Mouse (Mus musculus) layer of hippocampus, adult 8-10 months (tissue): ENCODE results near the gene Aco2. TPM values are rescaled to one million over a fixed set of nuclear protein-coding genes. Genes with fewer than 3 reads are reported as not detected.
A peak's percentile ranks its signal among the peaks of the same experiment; 100 is the strongest.

Experiments
- DNase-seq, 2 experiments: peaks; one replicate each; pipeline ENCODE4 v3.0.0; 2022; ENCODE audit warnings: low spot score in 2 of 2
- total RNA-seq, 4 experiments: library from RNA; stranded (reverse); gene quantifications; 2 replicates each; pipeline ENCODE4 v1.2.4; 2022

Gene Aco2
- total RNA-seq, 4 experiments from 2014 or later = 456 to 502 (median 473) TPM

GRCm38 (mm10) chr15:81917621-81918463 is 45.7 kb downstream of the Aco2 start:
- peak in 1 of 2 experiments; percentile 60 for DNase-seq

- DNase-seq = no peak
These were observed 47.0 kb downstream of the Aco2 start for GRCm38 (mm10) chr15:81919062-81919461.

DNA sequence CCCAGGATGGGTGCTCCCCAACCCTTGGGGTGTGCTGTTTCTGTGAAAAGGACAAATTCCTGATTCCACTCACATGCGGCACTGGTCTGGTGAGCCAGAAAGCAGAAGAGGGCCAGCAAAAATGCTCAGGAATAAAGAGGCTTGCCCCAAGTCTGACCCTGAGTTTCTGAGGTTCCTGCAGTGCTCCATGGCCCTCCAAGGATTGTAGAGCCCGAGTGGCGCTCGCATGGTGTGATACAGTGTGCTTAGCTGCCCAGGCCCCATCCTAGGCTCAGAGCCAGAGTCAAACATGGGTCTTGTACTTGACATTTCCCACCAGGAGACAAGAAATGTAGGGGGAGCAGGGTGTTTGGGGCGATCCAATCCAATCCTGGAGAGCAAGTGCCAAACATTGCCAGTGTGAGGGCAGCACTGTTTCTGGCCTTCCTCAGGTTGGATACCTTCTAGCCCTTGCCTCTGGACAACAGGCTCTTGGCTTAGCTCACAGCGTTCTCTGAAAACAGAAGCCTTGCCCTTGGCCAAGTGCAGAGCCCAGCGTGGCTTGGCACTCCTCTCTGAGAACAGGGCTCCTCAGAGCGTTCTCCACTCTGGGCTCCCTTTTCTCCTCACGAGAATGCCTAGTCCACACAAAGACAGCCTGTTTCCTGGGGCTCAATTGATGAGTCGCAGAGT is 48.6 kb downstream of the Aco2 start:
- DNase-seq = peak in 1 of 2 experiments; percentile 55

DNA sequence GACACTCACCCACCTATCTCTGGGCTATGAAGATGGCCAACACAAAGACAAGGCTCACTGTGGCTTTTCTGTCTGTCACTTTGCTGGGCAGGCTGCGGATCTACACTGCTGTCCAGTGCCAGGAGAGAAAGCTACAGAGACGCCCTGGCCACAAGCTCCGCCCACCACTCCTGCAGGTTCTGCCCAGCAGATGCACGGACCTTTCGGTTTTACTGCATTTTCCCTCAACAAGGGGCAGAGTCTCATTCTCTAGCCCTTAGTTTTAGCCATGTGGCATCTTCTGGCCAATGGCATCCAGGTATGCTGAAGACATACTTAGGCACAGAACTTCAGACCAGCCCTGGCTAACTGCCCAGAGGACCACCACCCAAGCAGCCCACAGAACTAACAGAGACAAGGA is 49.1 kb downstream of the Aco2 start:
- DNase-seq = no peak

DNA sequence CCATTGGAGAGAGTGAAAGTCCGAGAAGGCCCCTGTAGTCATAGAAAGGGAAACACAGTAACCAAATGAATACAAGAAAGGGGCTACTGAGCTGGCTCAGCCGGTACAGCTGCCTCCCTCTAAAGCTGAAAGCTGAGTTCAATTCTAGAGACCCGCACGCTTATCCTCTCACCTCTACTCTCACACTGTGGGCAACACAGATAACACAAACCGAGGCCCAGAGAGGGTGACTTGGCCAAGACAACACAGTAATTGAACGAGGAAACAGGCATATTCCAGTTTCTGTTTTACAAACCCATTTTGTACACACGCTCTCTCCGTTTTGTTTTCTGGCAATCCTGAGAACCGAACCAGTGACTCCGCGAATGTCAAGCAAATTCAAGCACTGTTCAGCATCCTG is 52.8 kb downstream of the Aco2 start:
- no peak for DNase-seq

DNA sequence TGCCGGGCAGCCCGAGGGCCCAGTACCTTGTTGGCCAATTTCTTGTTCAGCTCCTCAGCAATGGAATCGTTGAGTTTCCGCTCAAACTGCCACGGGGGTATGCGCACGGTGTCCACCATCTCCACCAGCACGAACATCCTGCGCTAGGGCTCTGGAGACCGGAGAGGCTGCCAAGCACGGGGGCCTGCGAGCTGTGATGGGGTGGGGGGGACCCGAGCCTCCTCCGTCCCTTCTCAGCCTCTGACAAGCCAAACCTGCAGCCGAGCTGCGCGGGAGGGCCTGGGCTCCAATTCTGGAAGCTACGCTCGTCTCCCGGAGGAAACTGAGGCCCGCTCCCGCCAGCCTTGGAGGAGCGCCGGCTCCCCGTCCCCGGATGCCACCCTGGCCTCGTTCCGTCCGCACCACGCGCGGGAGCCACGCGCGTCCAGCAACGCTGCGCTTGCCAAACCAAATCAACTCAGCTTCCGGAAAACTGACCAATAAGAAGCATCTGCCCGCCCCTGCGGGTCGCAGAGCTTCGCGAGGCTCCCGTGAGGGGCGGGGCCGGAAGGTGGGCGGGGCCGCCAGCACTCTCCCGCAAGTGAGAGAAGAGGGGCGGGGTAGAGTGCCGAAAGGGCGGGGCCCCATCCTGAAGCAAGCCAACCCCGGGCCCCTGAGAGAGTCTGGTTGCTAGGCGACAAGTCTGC is 53.8 kb downstream of the Aco2 start, which contains the start of gene Polr3h:
Polr3h (minus strand) TSS at position 481 of the 686 bp plus-strand sequence.
- DNase-seq = peak; percentile 91 to 94

DNA sequence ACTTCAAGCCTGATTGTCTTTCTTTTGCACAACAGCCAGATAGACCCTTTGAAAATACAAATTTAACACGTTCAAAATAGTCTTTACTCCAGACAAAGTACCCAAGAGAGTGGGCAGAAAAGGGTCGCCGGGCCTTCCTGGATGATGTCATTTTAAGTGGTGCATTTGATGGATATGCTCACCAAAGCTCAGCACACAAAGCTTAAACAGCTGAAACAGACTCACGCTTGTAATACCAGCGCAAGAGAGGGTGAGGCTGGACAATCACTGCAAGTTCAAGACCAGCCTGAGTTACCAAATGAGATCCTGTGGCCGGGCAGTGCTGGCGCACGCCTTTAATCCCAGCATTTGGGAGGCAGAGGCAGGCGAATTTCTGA is 54.3 kb downstream of the Aco2 start:
- DNase-seq = no peak

DNA sequence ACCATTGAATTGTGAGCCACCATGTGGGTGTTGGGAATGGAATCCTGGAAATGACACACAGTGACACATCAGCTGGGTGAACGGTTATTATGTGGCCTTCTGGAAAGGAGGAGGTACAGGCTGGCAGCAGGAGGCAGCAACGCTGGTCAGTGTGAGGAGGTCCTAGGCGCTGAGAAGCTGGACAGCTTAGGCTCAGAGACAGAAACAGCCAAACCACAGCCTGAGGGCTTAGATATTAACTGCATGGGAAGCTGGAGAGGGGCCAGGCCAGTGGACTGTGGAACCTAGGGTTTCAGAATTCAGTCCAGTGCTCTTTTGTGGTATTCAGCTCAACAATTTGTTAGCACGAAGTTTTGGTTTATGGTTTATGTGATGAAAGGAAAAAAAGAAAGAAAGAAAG is 55.6 kb downstream of the Aco2 start:
- no peak for DNase-seq

GRCm38 (mm10) chr15:81928277-81928676 is 56.2 kb downstream of the Aco2 start:
- peak in 1 of 2 experiments; percentile 59 for DNase-seq

DNA sequence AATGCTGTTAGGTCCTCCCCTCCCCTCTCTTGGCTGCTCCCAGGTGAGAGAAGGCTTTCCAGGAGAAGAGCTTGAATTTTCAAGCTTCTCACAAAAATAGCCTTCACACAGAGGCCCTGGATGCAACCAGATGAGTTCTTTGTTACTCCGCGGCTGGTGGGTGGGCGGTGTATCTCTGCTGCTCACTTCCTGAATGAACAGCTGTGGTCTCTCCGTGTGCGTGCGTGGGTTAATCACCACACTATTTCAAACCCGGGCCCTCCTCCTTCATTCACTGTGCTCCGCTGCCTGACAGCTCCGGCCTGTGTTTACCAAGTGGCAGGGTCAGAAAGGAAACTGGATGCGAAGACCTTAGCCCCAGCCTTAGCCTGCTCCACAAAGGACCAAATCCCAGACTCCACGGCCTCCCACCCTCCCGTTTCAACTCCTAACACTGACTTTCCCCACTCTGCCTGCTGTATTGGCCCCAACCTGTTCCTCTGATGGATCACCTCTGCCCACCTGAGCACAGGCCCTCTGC is 60.9 kb downstream of the Aco2 start:
- DNase-seq = peak; percentile 65 to 69

GRCm38 (mm10) chr15:81933986-81934385 is 61.9 kb downstream of the Aco2 start:
- DNase-seq = no peak

DNA sequence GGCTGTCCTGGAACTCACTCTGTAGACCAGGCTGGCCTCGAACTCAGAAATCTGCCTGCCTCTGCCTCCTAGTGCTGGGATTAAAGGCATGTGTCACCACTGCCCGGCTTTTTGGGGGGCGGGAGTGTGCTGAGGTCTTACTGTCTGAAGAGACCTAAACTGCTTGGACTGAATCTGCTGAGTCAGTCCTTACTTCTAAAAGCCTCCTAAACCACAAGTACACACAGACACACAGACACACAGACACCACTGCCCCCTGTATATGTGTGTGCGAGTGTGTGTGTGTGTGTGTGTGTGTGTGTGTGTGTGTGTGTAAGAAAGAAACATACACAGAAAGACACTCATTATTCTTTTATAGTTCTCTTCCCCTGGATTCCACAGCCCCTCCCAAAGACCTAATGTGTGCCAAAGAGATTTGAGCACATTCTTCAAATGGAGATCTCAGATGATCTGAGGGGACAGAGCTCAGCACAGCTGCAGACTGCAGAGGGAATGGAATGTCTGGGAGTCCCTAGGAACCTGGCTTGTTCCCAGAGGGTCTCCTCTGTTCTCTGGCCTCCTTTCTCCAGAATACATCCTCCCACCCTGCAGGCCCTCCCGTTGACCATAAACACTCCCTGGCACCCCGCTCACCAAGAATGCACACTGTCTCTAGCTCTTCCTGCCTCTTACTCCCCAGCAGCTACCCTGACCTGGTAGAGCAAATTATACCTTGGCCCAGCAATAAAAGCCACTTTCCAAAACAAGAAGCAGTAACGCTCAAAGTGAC is 63.9 kb downstream of the Aco2 start:
- no peak for DNase-seq

GRCm38 (mm10) chr15:81936679-81937078 is 64.6 kb downstream of the Aco2 start, which contains the start of gene Csdc2:
Gene Csdc2, plus strand, starts transcription at chr15:81936759.
- peak in 1 of 2 experiments; percentile 48 for DNase-seq

GRCm38 (mm10) chr15:81937098-81937972 is 65.2 kb downstream of the Aco2 start:
- DNase-seq = peak; percentile 56 to 58

DNA sequence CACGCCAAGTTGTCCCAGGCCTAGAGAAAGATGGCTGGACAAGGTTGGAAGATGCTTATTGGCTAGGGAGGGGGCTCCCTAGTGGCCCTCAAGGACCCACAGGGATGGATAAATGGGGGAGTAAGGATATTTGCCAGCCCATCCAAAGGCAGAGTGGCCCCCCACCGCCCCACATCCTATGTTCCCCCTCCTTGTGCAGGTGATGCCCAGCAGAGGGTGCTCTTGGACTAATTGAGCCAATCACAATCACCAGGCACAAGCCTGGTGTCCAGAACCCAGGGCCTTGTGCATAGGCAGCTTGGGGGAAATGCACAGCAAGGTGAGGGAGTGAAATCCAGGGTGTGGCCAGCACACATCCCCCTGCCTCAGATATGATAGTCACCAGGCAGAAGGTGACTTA is 66.1 kb downstream of the Aco2 start:
- no peak for DNase-seq

DNA sequence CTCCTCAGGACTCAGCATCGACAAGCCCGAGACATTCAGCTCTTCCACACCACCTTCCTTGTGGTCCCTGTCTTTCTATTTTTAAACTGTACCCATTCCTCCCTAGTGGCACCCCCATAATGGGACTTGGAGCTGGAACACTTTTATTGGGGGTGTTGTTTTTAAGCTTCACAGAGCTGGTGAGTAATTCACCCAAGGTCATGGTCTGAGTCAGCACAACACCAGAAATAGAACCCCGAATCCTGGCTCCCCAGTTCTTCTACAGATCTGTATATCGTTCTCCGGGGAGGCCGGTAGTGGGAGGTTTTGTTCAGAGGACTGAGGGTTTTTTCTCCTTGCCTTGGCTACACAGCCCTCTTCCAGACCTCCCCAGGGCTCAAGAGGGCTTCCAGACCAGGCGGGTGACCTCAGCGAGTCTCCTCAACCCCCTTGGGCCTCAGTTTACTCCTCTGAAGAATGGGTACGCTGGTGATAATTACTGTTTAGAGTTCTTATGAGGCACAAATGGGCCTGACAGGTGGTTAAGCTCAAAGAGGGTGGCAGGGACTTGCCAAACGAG is 67.1 kb downstream of the Aco2 start:
- DNase-seq = no peak

- no peak for DNase-seq
These were observed 67.7 kb downstream of the Aco2 start for GRCm38 (mm10) chr15:81939774-81940173.

DNA sequence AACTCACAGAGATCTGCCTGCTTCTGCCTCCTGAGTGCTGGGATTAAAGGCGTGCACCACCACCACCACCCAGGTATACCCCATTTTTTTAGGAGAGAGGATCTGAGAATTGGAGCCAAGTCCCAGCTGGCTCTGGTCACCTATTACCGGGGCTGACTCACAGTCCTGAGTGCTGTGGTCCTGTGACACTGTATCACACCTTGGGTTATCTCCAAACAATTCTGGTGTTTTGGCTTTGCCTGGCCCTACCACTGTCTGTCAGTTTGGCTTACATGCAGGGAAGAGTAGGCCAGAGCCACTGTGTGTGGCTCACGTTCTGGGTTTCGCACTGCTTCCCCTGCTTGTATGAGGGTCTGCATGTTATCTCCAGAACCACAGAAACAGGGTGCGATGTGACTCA is 68.1 kb downstream of the Aco2 start:
- DNase-seq = no peak

DNA sequence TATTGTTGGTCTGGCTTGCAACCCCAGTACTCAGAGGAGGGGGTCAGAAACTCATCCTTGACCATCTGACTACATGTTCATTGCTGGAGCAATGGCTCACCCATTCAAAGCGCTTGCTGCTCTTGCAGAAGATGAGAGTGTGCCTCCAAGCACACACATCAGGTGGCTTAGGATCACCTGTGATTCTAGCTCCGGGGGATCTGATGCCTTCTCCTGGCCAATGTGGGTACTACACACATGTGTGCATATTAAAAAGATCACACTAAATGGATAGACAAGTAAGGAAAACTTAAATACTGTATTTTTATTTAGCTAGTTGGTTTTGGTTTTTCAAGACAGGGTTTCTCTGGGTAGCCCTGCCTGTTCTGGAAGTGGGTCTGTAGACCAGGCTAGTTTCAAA is 68.9 kb downstream of the Aco2 start:
- no peak for DNase-seq
